8 mouse cellular contexts compared by ENCODE assay signal in the genomic region with DNA sequence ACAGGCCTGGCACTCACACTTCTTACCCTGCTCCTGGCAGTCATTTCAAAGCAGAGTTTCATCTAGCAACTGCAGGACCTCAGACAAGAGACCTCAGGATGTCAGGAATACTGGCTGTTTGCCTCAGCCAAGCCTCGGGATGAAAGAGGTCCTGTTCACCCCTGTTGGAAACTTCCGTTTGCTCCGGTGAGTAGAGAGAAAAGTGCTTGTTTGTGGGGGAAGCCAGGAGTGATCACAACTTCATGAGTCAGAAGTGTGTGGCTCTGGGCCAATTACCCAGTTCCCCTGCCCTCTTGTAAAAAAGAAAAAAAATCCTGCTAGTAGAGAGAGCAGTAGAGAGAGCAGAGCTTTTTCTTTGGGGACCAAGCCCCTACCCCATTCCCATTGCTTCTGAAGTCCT.
DNase-seq lines count a peak whose midpoint lies in the region; ATAC-seq and TF ChIP-seq lines count a peak whose summit lies in the region.

No protein-coding gene starts in this region.

- no peaks in the 10 kb centered on the region for H3K36me3 ChIP-seq in forebrain, embryonic 11.5 days (ENCODE audit: control insufficient read depth, insufficient read depth, low read length)
- no peaks in the 10 kb centered on the region for H3K36me3 ChIP-seq in forebrain, embryonic 10.5 days (replicated peaks)
- H3K36me3 ChIP-seq in forebrain, postnatal 0 days (ENCODE audit: insufficient read depth), result no peaks in the 10 kb centered on the region
- H3K36me3 ChIP-seq in midbrain, embryonic 16.5 days (ENCODE audit: control insufficient read depth, insufficient read depth, low read length), result no peaks in the 10 kb centered on the region
- H3K36me3 ChIP-seq in intestine, embryonic 16.5 days (ENCODE audit: control insufficient read depth, insufficient read depth, low read length), result no peaks in the 10 kb centered on the region

- ATAC-seq in forebrain, embryonic 11.5 days (replicated peaks; ENCODE audit: low FRiP score), result peak; percentile 42; the same call in 1 of the 2 replicates
- ATAC-seq in forebrain, postnatal 0 days, result peak; percentile 87
- ATAC-seq in midbrain, embryonic 16.5 days, result peak; percentile 82
- ATAC-seq in intestine, embryonic 16.5 days, result no peak

- H3K9me3 ChIP-seq in forebrain, embryonic 11.5 days (ENCODE audit: control insufficient read depth, low read length), result no peaks in the 10 kb centered on the region
- H3K9me3 ChIP-seq in forebrain, embryonic 10.5 days, result no peaks in the 10 kb centered on the region
- no peaks in the 10 kb centered on the region for H3K9me3 ChIP-seq in forebrain, postnatal 0 days (ENCODE audit: low read length)
- no peaks in the 10 kb centered on the region for H3K9me3 ChIP-seq in midbrain, embryonic 16.5 days (replicated peaks; ENCODE audit: control insufficient read depth, low read length, poor library complexity, severe bottlenecking)
- H3K9me3 ChIP-seq in intestine, embryonic 16.5 days (ENCODE audit: control insufficient read depth, low read length), result no peaks in the 10 kb centered on the region

- H3K27me3 ChIP-seq in forebrain, embryonic 11.5 days (ENCODE audit: control insufficient read depth, insufficient read depth, low read length), result no peaks in the 10 kb centered on the region
- no peaks in the 10 kb centered on the region for H3K27me3 ChIP-seq in forebrain, embryonic 10.5 days (ENCODE audit: poor library complexity, severe bottlenecking)
- no peaks in the 10 kb centered on the region for H3K27me3 ChIP-seq in forebrain, postnatal 0 days (ENCODE audit: insufficient read depth, low read length)
- no peaks in the 10 kb centered on the region for H3K27me3 ChIP-seq in midbrain, embryonic 16.5 days (ENCODE audit: control insufficient read depth, insufficient read depth, low read depth, low read length)
- no peaks in the 10 kb centered on the region for H3K27me3 ChIP-seq in intestine, embryonic 16.5 days (replicated peaks; ENCODE audit: control insufficient read depth, insufficient read depth, low read length)

- no peak overlapping the region for H3K27ac ChIP-seq in forebrain, embryonic 11.5 days (ENCODE audit: low read depth, low read length)
- no peak overlapping the region for H3K27ac ChIP-seq in forebrain, embryonic 10.5 days
- no peak overlapping the region for H3K27ac ChIP-seq in forebrain, postnatal 0 days (ENCODE audit: low read depth, low read length)
- H3K27ac ChIP-seq in midbrain, embryonic 16.5 days (ENCODE audit: low read length), result peak overlapping the region; percentile 11; the same call in 1 of the 2 replicates
- H3K27ac ChIP-seq in intestine, embryonic 16.5 days (ENCODE audit: low read length), result no peak overlapping the region

- DNase-seq in forebrain, embryonic 11.5 days (ENCODE audit: low spot score), result no peak
- no peak for DNase-seq in forebrain, embryonic 10.5 days (ENCODE audit: extremely low spot score, low spot score)
- peak; percentile 1 for DNase-seq in lung, postnatal 10 days
- no peak for DNase-seq in lung, postnatal 25 days (ENCODE audit: low spot score)
- peak; percentile 67 for DNase-seq in forebrain, postnatal 0 days
- DNase-seq in testis, postnatal 10 days (ENCODE audit: low spot score), result no peak

- no peak for TF ChIP-seq CTCF in forebrain, postnatal 0 days (IDR thresholded peaks at IDR 0.05; ENCODE audit: low read depth)

- H3K4me3 ChIP-seq in forebrain, embryonic 11.5 days (ENCODE audit: low read depth, low read length), result no peak overlapping the region
- H3K4me3 ChIP-seq in forebrain, embryonic 10.5 days, result no peak overlapping the region
- no peak overlapping the region for H3K4me3 ChIP-seq in forebrain, postnatal 0 days (ENCODE audit: low read depth, low read length)
- no peak overlapping the region for H3K4me3 ChIP-seq in midbrain, embryonic 16.5 days (ENCODE audit: low read depth, low read length)
- no peak overlapping the region for H3K4me3 ChIP-seq in intestine, embryonic 16.5 days (ENCODE audit: low read length)

- WGBS in forebrain, embryonic 11.5 days, result 39% methylated on average over 3 of the region's 3 CpGs
- 41% methylated on average over 3 of the region's 3 CpGs for WGBS in forebrain, embryonic 10.5 days
- WGBS in forebrain, postnatal 0 days, result 17% methylated on average over 3 of the region's 3 CpGs
- 33% methylated on average over 3 of the region's 3 CpGs for WGBS in midbrain, embryonic 16.5 days
- 28% methylated on average over 3 of the region's 3 CpGs for WGBS in intestine, embryonic 16.5 days

- H3K4me1 ChIP-seq in forebrain, embryonic 11.5 days (replicated peaks; ENCODE audit: control insufficient read depth, insufficient read depth, low read length), result no peaks in the 10 kb centered on the region
- H3K4me1 ChIP-seq in forebrain, embryonic 10.5 days, result no peaks in the 10 kb centered on the region
- H3K4me1 ChIP-seq in forebrain, postnatal 0 days (ENCODE audit: insufficient read depth), result no peaks in the 10 kb centered on the region
- H3K4me1 ChIP-seq in midbrain, embryonic 16.5 days (ENCODE audit: control insufficient read depth, insufficient read depth, low read length), result peaks cover 5% of the 10 kb centered on the region; the same call in 1 of the 2 replicates
- no peaks in the 10 kb centered on the region for H3K4me1 ChIP-seq in intestine, embryonic 16.5 days (ENCODE audit: control insufficient read depth, insufficient read depth, low read length)

- H3K9ac ChIP-seq in forebrain, embryonic 11.5 days (ENCODE audit: low read length), result no peak overlapping the region
- no peak overlapping the region for H3K9ac ChIP-seq in forebrain, postnatal 0 days
- no peak overlapping the region for H3K9ac ChIP-seq in midbrain, embryonic 16.5 days (ENCODE audit: low read depth, low read length)
- no peak overlapping the region for H3K9ac ChIP-seq in intestine, embryonic 16.5 days (ENCODE audit: low read depth, low read length)

- no peak overlapping the region for H3K4me2 ChIP-seq in forebrain, embryonic 11.5 days (ENCODE audit: low read depth, low read length, severe bottlenecking)
- H3K4me2 ChIP-seq in forebrain, postnatal 0 days (ENCODE audit: low read depth), result no peak overlapping the region
- H3K4me2 ChIP-seq in midbrain, embryonic 16.5 days (ENCODE audit: low read length), result no peak overlapping the region
- H3K4me2 ChIP-seq in intestine, embryonic 16.5 days (ENCODE audit: low read depth, low read length), result no peak overlapping the region

Comparison
In these comparisons a context has a peak if more than half of its experiments do, and no peak if none do; other contexts are left out.
1. DNase-seq: peak in lung, postnatal 10 days (single experiment) and forebrain, postnatal 0 days (single experiment); none in forebrain, embryonic 11.5 days (single experiment), forebrain, embryonic 10.5 days (single experiment), lung, postnatal 25 days (single experiment) and testis, postnatal 10 days (single experiment).